Mouse (Mus musculus): Measurements from ENCODE around the gene Cnot8. TPM values are rescaled to one million over a fixed set of nuclear protein-coding genes. Genes with fewer than 3 reads are reported as not detected.

Cnot8 gene
- polyA plus RNA-seq, 1 experiment from 2014 or later, result 103 TPM

GRCm38 (mm10) chr11:58107009-58107408, 3.1 kb downstream of the Cnot8 start:
- H3K9ac ChIP-seq, result no peak overlapping the region
- H3K4me1 ChIP-seq, result peaks cover 14% of the 10 kb centered on the region
- H3K27ac ChIP-seq, result no peak overlapping the region
- H3K4me3 ChIP-seq, result no peak overlapping the region
- no peaks in the 10 kb centered on the region for H3K9me3 ChIP-seq
- no peak overlapping the region for H3K4me2 ChIP-seq (replicated peaks)
- 41% methylated on average over 3 of the region's 3 CpGs for WGBS
- no peaks in the 10 kb centered on the region for H3K27me3 ChIP-seq
- H3K36me3 ChIP-seq, result peaks cover 25% of the 10 kb centered on the region
- no peak for ATAC-seq (ENCODE audit: insufficient number of reproducible peaks, insufficient read depth, low FRiP score, low TSS enrichment)

GRCm38 (mm10) chr11:58107664-58108337, 3.8 kb downstream of the Cnot8 start:
- peaks cover 33% of the 10 kb centered on the region for H3K36me3 ChIP-seq
- H3K9ac ChIP-seq, result no peak overlapping the region
- 88% methylated on average over 4 of the region's 4 CpGs for WGBS
- H3K4me1 ChIP-seq, result peaks cover 12% of the 10 kb centered on the region
- H3K27me3 ChIP-seq, result no peaks in the 10 kb centered on the region
- no peak overlapping the region for H3K4me2 ChIP-seq (replicated peaks)
- H3K27ac ChIP-seq, result no peak overlapping the region
- no peaks in the 10 kb centered on the region for H3K9me3 ChIP-seq
- no peak for ATAC-seq (ENCODE audit: insufficient number of reproducible peaks, insufficient read depth, low FRiP score, low TSS enrichment)
- no peak overlapping the region for H3K4me3 ChIP-seq

- Histone ChIP-seq H3K36me3 (peaks cover 97% of the 10 kb centered on the region), H3K9me3 (no peaks in the 10 kb centered on the region), H3K4me2 (replicated peaks) (no peak overlapping the region), H3K27me3 (no peaks in the 10 kb centered on the region), H3K9ac (no peak overlapping the region), H3K27ac (no peak overlapping the region), H3K4me1 (no peaks in the 10 kb centered on the region), H3K4me3 (no peak overlapping the region)
- ATAC-seq (ENCODE audit: insufficient number of reproducible peaks, insufficient read depth, low FRiP score, low TSS enrichment), result no peak
- 88% methylated on average over 1 of the region's 1 CpGs for WGBS
Observed at GRCm38 (mm10) chr11:58116560-58116959, 12.6 kb downstream of the Cnot8 start.

GRCm38 (mm10) chr11:58117044-58117652, 13.2 kb downstream of the Cnot8 start:
- H3K4me2 ChIP-seq (replicated peaks), result no peak overlapping the region
- no peaks in the 10 kb centered on the region for H3K4me1 ChIP-seq
- WGBS, result 93% methylated on average over 10 of the region's 10 CpGs
- no peaks in the 10 kb centered on the region for H3K9me3 ChIP-seq
- H3K4me3 ChIP-seq, result no peak overlapping the region
- ATAC-seq (ENCODE audit: insufficient number of reproducible peaks, insufficient read depth, low FRiP score, low TSS enrichment), result no peak
- no peak overlapping the region for H3K27ac ChIP-seq
- H3K27me3 ChIP-seq, result no peaks in the 10 kb centered on the region
- H3K36me3 ChIP-seq, result peaks cover 97% of the 10 kb centered on the region
- no peak overlapping the region for H3K9ac ChIP-seq

GRCm38 (mm10) chr11:58120655-58121054, 16.7 kb downstream of the Cnot8 start:
- no peaks in the 10 kb centered on the region for H3K9me3 ChIP-seq
- H3K4me1 ChIP-seq, result no peaks in the 10 kb centered on the region
- H3K27me3 ChIP-seq, result no peaks in the 10 kb centered on the region
- H3K36me3 ChIP-seq, result peaks cover 95% of the 10 kb centered on the region
- no peak overlapping the region for H3K27ac ChIP-seq
- no peak overlapping the region for H3K4me3 ChIP-seq
- no peak overlapping the region for H3K4me2 ChIP-seq (replicated peaks)
- ATAC-seq (ENCODE audit: insufficient number of reproducible peaks, insufficient read depth, low FRiP score, low TSS enrichment), result no peak
- 72% methylated on average over 3 of the region's 3 CpGs for WGBS
- no peak overlapping the region for H3K9ac ChIP-seq

GRCm38 (mm10) chr11:58121351-58121750, 17.4 kb downstream of the Cnot8 start:
- Histone ChIP-seq H3K4me1 (no peaks in the 10 kb centered on the region), H3K27me3 (no peaks in the 10 kb centered on the region), H3K4me2 (replicated peaks) (no peak overlapping the region), H3K36me3 (peaks cover 94% of the 10 kb centered on the region), H3K27ac (no peak overlapping the region), H3K4me3 (no peak overlapping the region), H3K9me3 (no peaks in the 10 kb centered on the region), H3K9ac (no peak overlapping the region)
- 93% methylated on average over 9 of the region's 9 CpGs for WGBS
- ATAC-seq (ENCODE audit: insufficient number of reproducible peaks, insufficient read depth, low FRiP score, low TSS enrichment), result no peak

GRCm38 (mm10) chr11:58123711-58124110, 19.8 kb downstream of the Cnot8 start:
- H3K9me3 ChIP-seq, result no peaks in the 10 kb centered on the region
- H3K9ac ChIP-seq, result no peak overlapping the region
- no peak overlapping the region for H3K27ac ChIP-seq
- no peak overlapping the region for H3K4me2 ChIP-seq (replicated peaks)
- H3K27me3 ChIP-seq, result no peaks in the 10 kb centered on the region
- WGBS, result 92% methylated on average over 2 of the region's 2 CpGs
- H3K4me1 ChIP-seq, result no peaks in the 10 kb centered on the region
- no peak overlapping the region for H3K4me3 ChIP-seq
- H3K36me3 ChIP-seq, result peaks cover 93% of the 10 kb centered on the region
- no peak for ATAC-seq (ENCODE audit: insufficient number of reproducible peaks, insufficient read depth, low FRiP score, low TSS enrichment)

GRCm38 (mm10) chr11:58125021-58125420, 21.1 kb downstream of the Cnot8 start:
- H3K36me3 ChIP-seq, result peaks cover 94% of the 10 kb centered on the region
- WGBS, result 92% methylated on average over 11 of the region's 11 CpGs
- ATAC-seq (ENCODE audit: insufficient number of reproducible peaks, insufficient read depth, low FRiP score, low TSS enrichment), result no peak
- H3K27me3 ChIP-seq, result no peaks in the 10 kb centered on the region
- H3K9me3 ChIP-seq, result no peaks in the 10 kb centered on the region
- H3K9ac ChIP-seq, result no peak overlapping the region
- no peaks in the 10 kb centered on the region for H3K4me1 ChIP-seq
- H3K27ac ChIP-seq, result no peak overlapping the region
- H3K4me3 ChIP-seq, result no peak overlapping the region
- no peak overlapping the region for H3K4me2 ChIP-seq (replicated peaks)

- Histone ChIP-seq H3K9me3 (no peaks in the 10 kb centered on the region), H3K4me3 (no peak overlapping the region), H3K36me3 (peaks cover 93% of the 10 kb centered on the region), H3K4me2 (replicated peaks) (no peak overlapping the region), H3K27ac (no peak overlapping the region), H3K9ac (no peak overlapping the region), H3K27me3 (no peaks in the 10 kb centered on the region), H3K4me1 (no peaks in the 10 kb centered on the region)
- WGBS, result 74% methylated on average over 7 of the region's 7 CpGs
- ATAC-seq (ENCODE audit: insufficient number of reproducible peaks, insufficient read depth, low FRiP score, low TSS enrichment), result no peak
Observed at GRCm38 (mm10) chr11:58126397-58127160, 22.6 kb downstream of the Cnot8 start.

GRCm38 (mm10) chr11:58127544-58127943, 23.6 kb downstream of the Cnot8 start:
- Histone ChIP-seq H3K9me3 (no peaks in the 10 kb centered on the region), H3K27me3 (no peaks in the 10 kb centered on the region), H3K4me3 (no peak overlapping the region), H3K4me1 (no peaks in the 10 kb centered on the region), H3K36me3 (peaks cover 96% of the 10 kb centered on the region), H3K9ac (no peak overlapping the region), H3K4me2 (replicated peaks) (no peak overlapping the region), H3K27ac (no peak overlapping the region)
- 87% methylated on average over 2 of the region's 2 CpGs for WGBS
- ATAC-seq (ENCODE audit: insufficient number of reproducible peaks, insufficient read depth, low FRiP score, low TSS enrichment), result no peak

GRCm38 (mm10) chr11:58129302-58129843, 25.4 kb downstream of the Cnot8 start:
- H3K9ac ChIP-seq, result no peak overlapping the region
- no peaks in the 10 kb centered on the region for H3K4me1 ChIP-seq
- ATAC-seq (ENCODE audit: insufficient number of reproducible peaks, insufficient read depth, low FRiP score, low TSS enrichment), result no peak
- H3K4me2 ChIP-seq (replicated peaks), result no peak overlapping the region
- no peaks in the 10 kb centered on the region for H3K9me3 ChIP-seq
- H3K27me3 ChIP-seq, result no peaks in the 10 kb centered on the region
- H3K27ac ChIP-seq, result no peak overlapping the region
- no peak overlapping the region for H3K4me3 ChIP-seq
- WGBS, result 86% methylated on average over 6 of the region's 6 CpGs
- H3K36me3 ChIP-seq, result peaks cover 89% of the 10 kb centered on the region

GRCm38 (mm10) chr11:58132026-58132425, 28.1 kb downstream of the Cnot8 start:
- no peak overlapping the region for H3K4me3 ChIP-seq
- no peaks in the 10 kb centered on the region for H3K4me1 ChIP-seq
- no peak overlapping the region for H3K4me2 ChIP-seq (replicated peaks)
- H3K9ac ChIP-seq, result no peak overlapping the region
- H3K36me3 ChIP-seq, result peaks cover 92% of the 10 kb centered on the region
- no peaks in the 10 kb centered on the region for H3K9me3 ChIP-seq
- WGBS, result 95% methylated on average over 3 of the region's 3 CpGs
- no peaks in the 10 kb centered on the region for H3K27me3 ChIP-seq
- H3K27ac ChIP-seq, result no peak overlapping the region
- ATAC-seq (ENCODE audit: insufficient number of reproducible peaks, insufficient read depth, low FRiP score, low TSS enrichment), result no peak
